Mouse (Mus musculus): ENCODE measurements around the gene Fyn. TPM values are rescaled to one million over a fixed set of nuclear protein-coding genes. Genes with fewer than 3 reads are reported as not detected.

The Fyn gene
- total and polyA plus RNA-seq, 3 experiments: 89.7 to 127 (median 101) TPM

DNA sequence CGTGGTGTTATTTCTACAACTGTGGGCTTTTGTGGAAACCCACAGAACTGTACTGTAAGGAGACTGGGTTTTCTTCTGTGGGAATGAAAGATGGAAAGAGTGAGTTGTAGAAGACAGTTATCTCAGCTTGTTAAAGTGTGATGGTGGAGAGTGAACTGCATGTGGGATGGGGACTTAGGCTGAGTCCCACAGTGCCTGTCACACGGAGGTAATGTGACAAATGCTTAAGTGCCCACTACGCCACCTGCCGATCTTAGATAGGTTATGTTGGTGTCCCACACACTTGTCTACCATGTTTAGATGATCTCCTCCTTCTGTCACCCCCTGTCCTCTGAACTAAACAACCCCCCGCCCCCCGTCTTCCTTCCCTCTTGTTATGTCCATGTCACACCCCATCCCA, 88.1 kb downstream of the Fyn start:
- Histone ChIP-seq H3K9me3 (replicated peaks) (no peaks in the 10 kb centered on the region), H3K27me3 (ENCODE audit: insufficient read depth, low read length) (no peaks in the 10 kb centered on the region), H3K4me3 (ENCODE audit: low read depth, low read length) (no peak overlapping the region), H3K4me1 (ENCODE audit: insufficient read depth, low read depth, low read length) (peaks cover 69% of the 10 kb centered on the region), H3K36me3 (replicated peaks) (peaks cover 71% of the 10 kb centered on the region)
- no peak for TF ChIP-seq GATA1 (IDR thresholded peaks at IDR 0.05; ENCODE audit: borderline replicate concordance, low read length)
- TF ChIP-seq POLR2AphosphoS5 (IDR thresholded peaks at IDR 0.05; ENCODE audit: insufficient replicate concordance, low read depth, low read length): no peak
- TF ChIP-seq TAL1 (conservative IDR thresholded peaks at IDR 0.05; ENCODE audit: low read depth, low read length): no peak
- TF ChIP-seq GATA2 (IDR thresholded peaks at IDR 0.05; ENCODE audit: borderline replicate concordance, low read depth, low read length): no peak
- no peak for TF ChIP-seq CTCF (IDR thresholded peaks at IDR 0.05; ENCODE audit: low read depth, low read length)
- DNase-seq (ENCODE audit: low spot score) (no peak), ATAC-seq (ENCODE audit: extremely low read depth, insufficient number of reproducible peaks, low FRiP score, poor library complexity, severe bottlenecking) (no peak)

DNA sequence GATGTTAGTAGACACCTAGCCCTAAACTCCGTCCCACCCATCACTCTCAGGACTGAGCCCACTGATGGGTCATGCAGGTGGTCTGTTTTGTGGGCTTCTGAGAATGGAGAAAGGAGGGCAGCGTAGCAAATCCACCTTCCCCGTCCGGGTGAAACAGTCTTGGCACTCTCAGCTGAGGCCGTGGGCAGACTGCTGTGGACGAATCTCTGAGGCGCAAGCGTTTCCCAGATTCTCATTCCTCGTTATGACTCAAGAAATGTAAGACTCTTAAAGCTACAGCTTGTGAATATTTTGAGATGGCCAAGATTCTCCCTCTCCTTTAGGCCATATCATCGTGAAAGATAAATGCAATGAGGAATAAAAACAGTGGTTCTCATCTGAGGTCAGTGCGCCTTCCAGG, 88.6 kb downstream of the Fyn start:
- H3K36me3 ChIP-seq (replicated peaks): peaks cover 70% of the 10 kb centered on the region
- peaks cover 66% of the 10 kb centered on the region for H3K4me1 ChIP-seq (ENCODE audit: insufficient read depth, low read depth, low read length)
- H3K4me3 ChIP-seq (ENCODE audit: low read depth, low read length): no peak overlapping the region
- DNase-seq (ENCODE audit: low spot score) (no peak), ATAC-seq (ENCODE audit: extremely low read depth, insufficient number of reproducible peaks, low FRiP score, poor library complexity, severe bottlenecking) (no peak)
- TF ChIP-seq POLR2AphosphoS5 (IDR thresholded peaks at IDR 0.05; ENCODE audit: insufficient replicate concordance, low read depth, low read length) (no peak), GATA1 (IDR thresholded peaks at IDR 0.05; ENCODE audit: borderline replicate concordance, low read length) (no peak), CTCF (IDR thresholded peaks at IDR 0.05; ENCODE audit: low read depth, low read length) (no peak), GATA2 (IDR thresholded peaks at IDR 0.05; ENCODE audit: borderline replicate concordance, low read depth, low read length) (no peak), TAL1 (conservative IDR thresholded peaks at IDR 0.05; ENCODE audit: low read depth, low read length) (no peak)
- no peaks in the 10 kb centered on the region for H3K9me3 ChIP-seq (replicated peaks)
- H3K27me3 ChIP-seq (ENCODE audit: insufficient read depth, low read length): no peaks in the 10 kb centered on the region

DNA sequence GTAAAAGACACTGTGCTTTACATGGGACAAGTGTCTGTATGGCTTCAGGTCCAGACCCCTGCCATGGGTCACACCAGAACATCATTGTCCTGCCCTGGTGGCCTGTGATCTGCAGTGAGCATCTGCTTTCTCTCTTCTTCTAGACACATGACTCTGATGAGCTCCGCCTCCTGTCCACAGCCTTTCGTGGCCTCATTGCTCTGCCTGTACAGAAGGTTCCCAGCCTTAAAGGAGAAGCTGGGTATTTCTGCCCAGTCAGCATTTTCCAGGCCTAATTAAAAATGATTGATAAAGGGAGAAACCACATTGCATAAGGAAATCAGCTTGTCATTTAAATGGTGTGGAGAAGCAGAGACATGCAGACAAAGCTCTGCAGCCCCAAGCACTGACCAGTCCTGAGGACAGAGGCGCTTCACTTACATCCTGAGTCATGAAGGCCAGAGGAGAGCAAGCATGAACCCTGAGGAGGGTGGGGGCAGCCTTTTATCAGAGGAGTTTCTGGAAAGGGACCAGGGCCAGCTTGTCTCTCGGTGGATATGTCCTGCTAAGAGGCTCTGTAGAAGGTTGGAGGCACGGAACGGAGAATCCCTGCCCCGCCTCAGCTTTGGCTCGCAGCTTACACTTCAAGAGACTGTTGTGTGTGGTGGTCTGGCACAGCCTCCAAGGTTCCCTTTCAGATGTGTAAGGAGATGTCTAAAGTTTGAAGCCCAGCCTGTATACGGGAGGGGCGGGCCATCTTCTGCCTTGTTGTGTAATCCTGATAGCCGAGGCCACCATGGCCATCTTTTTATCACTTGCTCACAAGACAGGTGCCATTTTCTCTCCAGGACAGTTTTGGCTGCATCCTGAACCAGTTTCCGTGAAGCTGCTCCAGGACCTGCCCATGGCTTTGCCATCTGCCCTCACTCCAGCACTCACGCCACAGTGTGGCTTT, 90.4 kb downstream of the Fyn start:
- peaks cover 76% of the 10 kb centered on the region for H3K36me3 ChIP-seq (replicated peaks)
- TF ChIP-seq POLR2AphosphoS5 (IDR thresholded peaks at IDR 0.05; ENCODE audit: insufficient replicate concordance, low read depth, low read length): no peak
- no peak for TF ChIP-seq GATA1 (IDR thresholded peaks at IDR 0.05; ENCODE audit: borderline replicate concordance, low read length)
- TF ChIP-seq TAL1 (conservative IDR thresholded peaks at IDR 0.05; ENCODE audit: low read depth, low read length): no peak
- TF ChIP-seq CTCF (IDR thresholded peaks at IDR 0.05; ENCODE audit: low read depth, low read length): no peak
- TF ChIP-seq GATA2 (IDR thresholded peaks at IDR 0.05; ENCODE audit: borderline replicate concordance, low read depth, low read length): no peak
- no peak overlapping the region for H3K4me3 ChIP-seq (ENCODE audit: low read depth, low read length)
- peak; percentile 35 for DNase-seq (ENCODE audit: low spot score)
- peaks cover 59% of the 10 kb centered on the region for H3K4me1 ChIP-seq (ENCODE audit: insufficient read depth, low read depth, low read length)
- peak; percentile 64 for ATAC-seq (ENCODE audit: extremely low read depth, insufficient number of reproducible peaks, low FRiP score, poor library complexity, severe bottlenecking)
- no peaks in the 10 kb centered on the region for H3K9me3 ChIP-seq (replicated peaks)
- H3K27me3 ChIP-seq (ENCODE audit: insufficient read depth, low read length): no peaks in the 10 kb centered on the region

DNA sequence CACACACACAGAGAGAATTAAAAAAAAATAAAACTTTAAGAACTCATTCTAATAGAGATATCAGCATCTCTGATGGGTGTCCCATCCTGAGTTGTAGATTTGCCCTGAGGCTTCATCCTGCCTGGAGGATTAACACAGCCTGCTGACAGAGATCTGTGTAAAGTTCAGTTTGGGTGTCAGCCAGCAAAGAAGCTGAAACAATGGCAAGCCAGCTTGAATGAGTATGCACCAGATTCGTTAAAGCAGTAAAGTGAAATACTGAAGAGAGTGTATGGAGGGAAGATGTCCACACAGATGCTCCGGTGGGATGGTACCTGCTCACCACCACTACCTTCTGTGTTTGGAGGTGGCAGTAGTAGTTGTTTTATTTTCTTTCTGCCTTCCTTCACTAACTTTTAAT, 92.0 kb downstream of the Fyn start:
- Histone ChIP-seq H3K9me3 (replicated peaks) (no peaks in the 10 kb centered on the region), H3K4me1 (ENCODE audit: insufficient read depth, low read depth, low read length) (peaks cover 44% of the 10 kb centered on the region), H3K4me3 (ENCODE audit: low read depth, low read length) (no peak overlapping the region), H3K36me3 (replicated peaks) (peaks cover 81% of the 10 kb centered on the region), H3K27me3 (ENCODE audit: insufficient read depth, low read length) (no peaks in the 10 kb centered on the region)
- no peak for TF ChIP-seq POLR2AphosphoS5 (IDR thresholded peaks at IDR 0.05; ENCODE audit: insufficient replicate concordance, low read depth, low read length)
- no peak for TF ChIP-seq GATA1 (IDR thresholded peaks at IDR 0.05; ENCODE audit: borderline replicate concordance, low read length)
- TF ChIP-seq CTCF (IDR thresholded peaks at IDR 0.05; ENCODE audit: low read depth, low read length): no peak
- TF ChIP-seq GATA2 (IDR thresholded peaks at IDR 0.05; ENCODE audit: borderline replicate concordance, low read depth, low read length): no peak
- no peak for TF ChIP-seq TAL1 (conservative IDR thresholded peaks at IDR 0.05; ENCODE audit: low read depth, low read length)
- DNase-seq (ENCODE audit: low spot score) (no peak), ATAC-seq (ENCODE audit: extremely low read depth, insufficient number of reproducible peaks, low FRiP score, poor library complexity, severe bottlenecking) (no peak)

DNA sequence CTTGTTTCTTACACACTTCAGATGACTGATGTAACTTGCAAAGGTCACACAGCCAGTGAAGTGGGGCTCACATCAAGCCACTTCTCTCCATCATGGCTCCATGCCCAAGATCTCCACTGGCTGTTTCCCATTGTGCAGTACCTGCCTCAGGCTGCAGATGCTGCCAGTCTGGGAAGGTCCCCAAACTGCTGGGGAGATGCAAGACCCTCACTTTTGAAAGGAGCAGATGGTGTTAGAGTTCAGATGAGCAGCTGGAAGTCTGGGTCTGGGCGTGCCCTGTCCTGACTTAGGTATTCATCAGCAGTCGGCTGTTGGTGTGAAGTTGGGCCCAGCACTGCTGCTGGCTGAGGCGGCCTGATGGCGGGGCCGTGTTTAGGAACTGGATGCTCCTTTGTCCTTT, 93.3 kb downstream of the Fyn start:
- H3K4me1 ChIP-seq (ENCODE audit: insufficient read depth, low read depth, low read length): peaks cover 33% of the 10 kb centered on the region
- DNase-seq (ENCODE audit: low spot score) (no peak), ATAC-seq (ENCODE audit: extremely low read depth, insufficient number of reproducible peaks, low FRiP score, poor library complexity, severe bottlenecking) (no peak)
- no peaks in the 10 kb centered on the region for H3K27me3 ChIP-seq (ENCODE audit: insufficient read depth, low read length)
- H3K9me3 ChIP-seq (replicated peaks): no peaks in the 10 kb centered on the region
- H3K36me3 ChIP-seq (replicated peaks): peaks cover 83% of the 10 kb centered on the region
- TF ChIP-seq CTCF (IDR thresholded peaks at IDR 0.05; ENCODE audit: low read depth, low read length) (no peak), GATA1 (IDR thresholded peaks at IDR 0.05; ENCODE audit: borderline replicate concordance, low read length) (no peak), TAL1 (conservative IDR thresholded peaks at IDR 0.05; ENCODE audit: low read depth, low read length) (no peak), GATA2 (IDR thresholded peaks at IDR 0.05; ENCODE audit: borderline replicate concordance, low read depth, low read length) (no peak), POLR2AphosphoS5 (IDR thresholded peaks at IDR 0.05; ENCODE audit: insufficient replicate concordance, low read depth, low read length) (no peak)
- no peak overlapping the region for H3K4me3 ChIP-seq (ENCODE audit: low read depth, low read length)

DNA sequence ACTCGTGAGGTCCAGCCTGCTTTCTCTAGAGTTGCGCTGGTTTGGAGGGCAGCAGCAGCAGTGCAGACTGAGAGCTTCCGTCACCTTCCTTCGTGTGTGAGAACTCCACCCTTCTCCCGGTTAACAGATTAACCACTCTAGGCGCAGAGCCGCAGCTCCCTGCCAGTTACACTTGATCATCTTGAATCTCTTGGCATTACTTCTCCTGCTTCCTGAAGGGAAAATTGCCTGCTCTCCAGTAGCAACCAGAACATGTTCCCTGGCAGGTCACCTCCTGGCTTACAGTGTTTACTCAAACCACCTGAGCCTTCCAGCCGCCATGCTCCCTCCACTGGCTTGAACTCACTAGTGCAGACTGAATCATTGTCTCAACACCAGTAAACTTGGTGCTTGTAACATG, 94.1 kb downstream of the Fyn start:
- peaks cover 83% of the 10 kb centered on the region for H3K36me3 ChIP-seq (replicated peaks)
- no peaks in the 10 kb centered on the region for H3K27me3 ChIP-seq (ENCODE audit: insufficient read depth, low read length)
- H3K4me1 ChIP-seq (ENCODE audit: insufficient read depth, low read depth, low read length): peaks cover 26% of the 10 kb centered on the region
- H3K4me3 ChIP-seq (ENCODE audit: low read depth, low read length): no peak overlapping the region
- H3K9me3 ChIP-seq (replicated peaks): no peaks in the 10 kb centered on the region
- DNase-seq (ENCODE audit: low spot score): no peak
- no peak for ATAC-seq (ENCODE audit: extremely low read depth, insufficient number of reproducible peaks, low FRiP score, poor library complexity, severe bottlenecking)
- TF ChIP-seq POLR2AphosphoS5 (IDR thresholded peaks at IDR 0.05; ENCODE audit: insufficient replicate concordance, low read depth, low read length): no peak
- TF ChIP-seq TAL1 (conservative IDR thresholded peaks at IDR 0.05; ENCODE audit: low read depth, low read length): no peak
- TF ChIP-seq CTCF (IDR thresholded peaks at IDR 0.05; ENCODE audit: low read depth, low read length): no peak
- TF ChIP-seq GATA2 (IDR thresholded peaks at IDR 0.05; ENCODE audit: borderline replicate concordance, low read depth, low read length): no peak
- TF ChIP-seq GATA1 (IDR thresholded peaks at IDR 0.05; ENCODE audit: borderline replicate concordance, low read length): no peak
